Mouse (Mus musculus) cerebellum, adult 2 months (tissue): ENCODE measurements at regions not wholly inside any gene's neighbourhood (a gene's known extent, or its start where the extent isn't known, plus 50 kb on each side); places are given as distances from the start of the nearest gene placed in this dataset.

ENCODE experiments used
- DNase-seq, 2 experiments: peaks; one replicate each; pipeline ENCODE4 v3.0.0; 2021
- H3K27ac ChIP-seq: fragments of 200-500 bp; 2 replicates; pipeline ENCODE4 v1.5.1; 2012; ENCODE audit warnings: low read length, control low read depth, inconsistent platforms; ENCODE audit not compliant: insufficient read depth
- H3K27me3 ChIP-seq: fragments of 200-500 bp; 2 replicates; pipeline ENCODE4 v1.6.1; 2012; ENCODE audit warnings: inconsistent platforms, mild to moderate bottlenecking, low read length, moderate library complexity; ENCODE audit not compliant: control insufficient read depth, insufficient read depth
- H3K4me1 ChIP-seq: fragments of 200-500 bp; 2 replicates; pipeline ENCODE4 v1.6.1; 2011; ENCODE audit warnings: low read length; ENCODE audit not compliant: control insufficient read depth, insufficient read depth
- H3K4me3 ChIP-seq: fragments of 200-500 bp; replicated peaks from 2 replicates; pipeline ENCODE3; 2011; ENCODE audit warnings: mild to moderate bottlenecking, low read depth, low read length, control low read depth; ENCODE audit not compliant: insufficient read depth
- CTCF ChIP-seq: fragments of 200-500 bp; IDR thresholded peaks from 2 replicates; pipeline ENCODE4 v1.5.1; 2011; ENCODE audit warnings: low read depth, mild to moderate bottlenecking, control low read depth, low read length, moderate library complexity, borderline replicate concordance; ENCODE audit not compliant: insufficient read depth
- POLR2A ChIP-seq: fragments of 200-500 bp; IDR thresholded peaks from 2 replicates; pipeline ENCODE4 v1.6.1; 2011; ENCODE audit warnings: low read length, control low read depth, borderline replicate concordance; ENCODE audit not compliant: insufficient read depth
- WGBS: fragments of 180-500 bp; shearing (Covaris S2); methylation state at CpG from one replicate; pipeline ENCODE4 v1.1.7; 2018; 5-methylcytosine and 5-hydroxymethylcytosine counted together

- no peak overlapping the region for H3K27ac ChIP-seq
- H3K4me1 ChIP-seq, result no peaks in the 10 kb centered on the region
- no peaks in the 10 kb centered on the region for H3K27me3 ChIP-seq
- 15% methylated on average over 7 of the region's 7 CpGs for WGBS
- H3K4me3 ChIP-seq, result no peak overlapping the region
- TF ChIP-seq POLR2A, result no peak
- TF ChIP-seq CTCF, result peak; percentile 81
- peak; percentile 67 to 79 for DNase-seq
Measured at GRCm38 (mm10) chr17:13472460-13473062, 118.2 kb downstream of the Tcp10c start.

GRCm38 (mm10) chr17:13474310-13475094 is 120.1 kb downstream of the Tcp10c start:
- no peak overlapping the region for H3K27ac ChIP-seq
- DNase-seq, result no peak

DNA sequence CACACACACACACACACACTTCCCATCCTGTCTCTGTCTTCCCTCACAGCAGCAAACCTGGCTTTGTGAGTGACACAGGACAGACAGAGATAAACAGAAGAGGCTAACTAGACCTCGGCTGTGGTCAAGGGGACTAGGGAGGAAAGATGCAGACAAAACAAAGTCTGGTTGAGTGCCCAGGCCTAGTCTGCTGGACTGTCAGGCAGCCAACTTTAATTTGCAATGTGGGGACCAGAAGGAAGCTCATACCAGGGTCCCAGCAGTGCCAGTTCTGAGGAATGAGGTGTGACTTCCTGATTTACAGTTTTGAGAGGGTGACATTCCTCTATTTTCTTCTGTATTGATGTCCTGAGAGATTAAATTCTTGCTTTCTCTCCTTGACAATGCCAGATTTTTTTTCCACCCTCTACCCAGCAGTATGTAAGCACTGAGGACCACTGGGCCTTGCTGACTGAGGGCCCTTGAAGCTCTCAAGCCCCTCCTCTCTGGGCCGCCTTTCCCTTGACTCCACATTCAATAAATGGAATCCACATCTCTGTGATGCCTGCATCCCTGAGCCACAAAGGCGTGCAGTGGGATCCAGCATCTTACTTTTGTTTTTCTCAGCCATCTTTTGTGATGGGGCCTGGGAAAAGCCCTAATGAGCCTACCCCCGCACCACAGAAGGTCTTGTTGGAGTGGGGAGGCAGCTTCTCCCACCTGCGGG is 124.6 kb downstream of the Tcp10c start:
- TF ChIP-seq POLR2A (no peak), CTCF (no peak)
- Histone ChIP-seq H3K4me1 (no peaks in the 10 kb centered on the region), H3K27me3 (no peaks in the 10 kb centered on the region), H3K27ac (no peak overlapping the region), H3K4me3 (no peak overlapping the region)
- 39% methylated on average over 5 of the region's 5 CpGs for WGBS
- DNase-seq, result no peak

More at GRCm38 (mm10) chr17:13474310-13475094, 120.1 kb downstream of the Tcp10c start:
- TF ChIP-seq CTCF (no peak), POLR2A (no peak)
- Histone ChIP-seq H3K4me1 (no peaks in the 10 kb centered on the region), H3K4me3 (no peak overlapping the region), H3K27me3 (no peaks in the 10 kb centered on the region)
- WGBS, result 68% methylated on average over 14 of the region's 14 CpGs

GRCm38 (mm10) chr17:13479572-13480063 is 125.2 kb downstream of the Tcp10c start:
- H3K27ac ChIP-seq, result no peak overlapping the region
- TF ChIP-seq POLR2A (no peak), CTCF (no peak)
- 33% methylated on average over 12 of the region's 12 CpGs for WGBS
- H3K4me1 ChIP-seq, result no peaks in the 10 kb centered on the region
- H3K27me3 ChIP-seq, result no peaks in the 10 kb centered on the region
- no peak overlapping the region for H3K4me3 ChIP-seq
- no peak for DNase-seq

DNA sequence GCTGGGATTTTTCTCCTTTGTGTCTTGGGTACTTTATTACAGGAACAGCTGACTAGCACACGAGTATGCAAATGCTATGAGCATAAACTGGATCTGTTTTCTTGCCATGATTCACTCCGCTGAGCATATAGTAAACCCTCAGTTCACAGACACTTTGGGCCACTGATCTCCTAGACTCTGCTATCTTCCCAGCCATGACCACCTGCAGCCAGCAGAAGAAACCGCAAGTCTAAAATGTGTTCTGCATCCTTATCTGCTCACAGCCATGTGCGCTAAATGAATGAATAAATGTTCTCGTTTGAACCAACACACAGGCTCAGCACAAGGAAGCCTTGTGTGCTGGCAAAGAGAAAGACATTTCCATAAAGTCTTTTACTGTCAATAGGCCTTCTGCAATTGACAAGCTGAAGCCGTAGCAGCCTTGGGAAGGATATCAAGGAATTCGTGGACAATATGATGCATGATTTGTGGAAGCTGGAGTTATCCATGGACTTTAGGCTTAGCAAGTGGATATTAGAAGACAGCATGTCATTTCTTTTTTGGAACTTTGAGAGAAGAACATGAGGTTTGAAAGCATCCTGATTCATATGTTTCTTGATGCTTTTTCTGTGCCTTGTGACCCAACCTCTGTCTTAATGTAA is 127.2 kb downstream of the Tcp10c start:
- no peak for DNase-seq
- WGBS, result 74% methylated on average over 7 of the region's 7 CpGs
- no peak for TF ChIP-seq CTCF
- TF ChIP-seq POLR2A, result no peak
- H3K4me1 ChIP-seq, result no peaks in the 10 kb centered on the region
- no peaks in the 10 kb centered on the region for H3K27me3 ChIP-seq
- no peak overlapping the region for H3K4me3 ChIP-seq
- H3K27ac ChIP-seq, result no peak overlapping the region

- DNase-seq, result no peak
- WGBS, result 95% methylated on average over 3 of the region's 3 CpGs
- Histone ChIP-seq H3K4me3 (no peak overlapping the region), H3K27ac (no peak overlapping the region), H3K4me1 (no peaks in the 10 kb centered on the region), H3K27me3 (no peaks in the 10 kb centered on the region)
- TF ChIP-seq CTCF, result no peak
Measured at GRCm38 (mm10) chr17:13482136-13482535, 127.8 kb downstream of the Tcp10c start.
